Mouse (Mus musculus) C2C12 (cell line): Measurements from ENCODE around the gene Atp7a. TPM values are rescaled to one million over a fixed set of nuclear protein-coding genes. Genes with fewer than 3 reads are reported as not detected.
A peak's percentile ranks its signal among the peaks of the same experiment; 100 is the strongest.
"Not testable (repeated sequence)": the region's sequence is repeated elsewhere in the genome, so short reads cannot be mapped to it uniquely, and the experiment has no call there.

Source experiments
- H3K27me3 ChIP-seq: one replicate; pipeline ENCODE4 v1.6.1; 2011; ENCODE audit not compliant: control insufficient read depth, insufficient read depth, insufficient read length
- H3K36me3 ChIP-seq: one replicate; pipeline ENCODE4 v1.6.1; 2011; ENCODE audit not compliant: control insufficient read depth, insufficient read depth
- H3K4me3 ChIP-seq: one replicate; pipeline ENCODE4 v1.5.1; 2011; ENCODE audit warnings: mild to moderate bottlenecking, control low read depth; ENCODE audit not compliant: poor library complexity, insufficient read depth, severe bottlenecking
- H3K79me2 ChIP-seq: one replicate; pipeline ENCODE4 v1.6.1; 2011; ENCODE audit not compliant: control insufficient read depth, insufficient read depth
- H3K79me3 ChIP-seq: one replicate; pipeline ENCODE4 v1.6.1; 2011; ENCODE audit warnings: low read depth, control low read depth
- H3ac ChIP-seq: one replicate; pipeline ENCODE3; 2011; ENCODE audit warnings: low read depth; ENCODE audit not compliant: control insufficient read depth, insufficient read length
- CEBPB ChIP-seq: IDR thresholded peaks from one replicate; pipeline ENCODE4 v1.6.1; 2011; ENCODE audit warnings: low read depth, mild to moderate bottlenecking, control low read depth, moderate library complexity
- CTCF ChIP-seq: IDR thresholded peaks from one replicate; pipeline ENCODE4 v1.5.1; 2011; ENCODE audit not compliant: control insufficient read depth, insufficient read depth, insufficient read length
- FOSL1 ChIP-seq: IDR thresholded peaks from one replicate; pipeline ENCODE4 v1.8.0; 2011; ENCODE audit warnings: mild to moderate bottlenecking, low read length; ENCODE audit not compliant: poor library complexity, insufficient read depth, severe bottlenecking
- MAX ChIP-seq: IDR thresholded peaks from one replicate; pipeline ENCODE4 v1.6.1; 2011; ENCODE audit warnings: mild to moderate bottlenecking, control low read depth
- MYOD1 ChIP-seq: IDR thresholded peaks from one replicate; pipeline ENCODE4 v1.6.1; 2011; ENCODE audit warnings: low read depth; ENCODE audit not compliant: control insufficient read depth, insufficient read length
- MYOG ChIP-seq: IDR thresholded peaks from one replicate; pipeline ENCODE4 v1.6.1; 2011; ENCODE audit not compliant: control insufficient read depth, insufficient read length; ENCODE audit errors: extremely low read depth
- USF1 ChIP-seq: IDR thresholded peaks from one replicate; pipeline ENCODE4 v1.6.1; 2011; ENCODE audit warnings: low read depth, mild to moderate bottlenecking, control low read depth, moderate library complexity
- polyA plus RNA-seq: library from polyadenylated mRNA; unstranded; fragments of >200 nt; fragmentation: generic; extraction: Trizol; gene quantifications from one replicate; pipeline ENCODE4 v1.2.1, GENCODE M21; 2012; ENCODE audit warnings: missing spikeins

The Atp7a gene
- polyA plus RNA-seq, 1 experiment, result 2.1 TPM

DNA sequence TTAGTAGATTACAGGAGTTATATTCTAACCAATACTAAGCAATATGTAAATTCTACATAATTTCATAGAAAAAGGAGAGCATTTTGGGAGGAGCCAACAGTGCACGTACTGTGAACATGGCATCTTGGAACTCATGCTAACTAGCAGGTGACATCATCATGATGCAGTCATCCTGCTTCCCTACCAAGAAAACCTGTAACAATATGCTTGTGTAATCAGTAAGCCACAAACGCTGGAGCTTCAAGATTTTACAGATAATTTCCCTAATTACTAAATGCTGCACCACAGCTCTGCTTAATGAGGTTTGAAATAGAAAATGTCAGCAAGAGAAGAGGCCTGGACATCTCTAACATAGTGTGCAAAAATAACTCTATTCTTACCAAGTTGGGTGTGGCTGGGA, 8.7 kb downstream of the Atp7a start:
- no peak overlapping the region for H3ac ChIP-seq
- peaks cover 13% of the 10 kb centered on the region for H3K79me3 ChIP-seq
- TF ChIP-seq USF1 (no peak), MAX (no peak), MYOD1 (no peak), CTCF (no peak), MYOG (no peak), CEBPB (no peak), FOSL1 (no peak)
- H3K36me3 ChIP-seq, result no peaks in the 10 kb centered on the region
- no peaks in the 10 kb centered on the region for H3K27me3 ChIP-seq
- peaks cover 52% of the 10 kb centered on the region for H3K79me2 ChIP-seq
- H3K4me3 ChIP-seq, result no peak overlapping the region

DNA sequence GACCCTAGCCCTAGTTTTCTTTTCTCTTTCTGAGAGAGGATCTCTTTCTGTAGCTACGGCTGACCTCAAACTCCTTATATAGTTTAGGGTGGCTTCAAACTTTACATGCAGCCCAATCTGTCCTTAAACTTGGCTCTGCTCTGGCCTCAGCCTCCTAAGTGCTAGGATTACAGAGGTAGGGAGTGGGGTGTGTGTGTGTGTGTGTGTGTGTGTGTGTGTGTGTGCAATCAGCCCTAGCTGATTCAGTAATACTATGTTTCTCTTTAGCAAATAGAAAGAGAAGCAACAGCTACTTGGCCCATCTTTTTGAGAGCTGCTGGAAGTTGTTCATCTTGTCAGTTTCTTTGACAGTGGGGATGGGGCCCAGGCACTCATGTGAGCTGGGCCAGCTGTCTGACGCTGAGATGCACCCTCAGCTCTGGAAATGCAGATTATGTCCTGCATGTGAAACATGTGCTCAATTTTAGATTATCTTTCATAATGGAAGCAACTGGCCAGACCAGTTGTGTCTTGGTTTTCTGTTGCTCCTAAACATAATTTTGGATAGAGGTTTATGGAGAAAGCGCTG, 10.2 kb downstream of the Atp7a start:
- H3K36me3 ChIP-seq, result no peaks in the 10 kb centered on the region
- TF ChIP-seq USF1 (no peak), FOSL1 (no peak), MYOD1 (no peak), MAX (no peak), MYOG (no peak), CEBPB (no peak), CTCF (no peak)
- H3K79me2 ChIP-seq, result peaks cover 38% of the 10 kb centered on the region
- no peak overlapping the region for H3ac ChIP-seq
- no peak overlapping the region for H3K4me3 ChIP-seq
- no peaks in the 10 kb centered on the region for H3K27me3 ChIP-seq
- H3K79me3 ChIP-seq, result peaks cover 12% of the 10 kb centered on the region

DNA sequence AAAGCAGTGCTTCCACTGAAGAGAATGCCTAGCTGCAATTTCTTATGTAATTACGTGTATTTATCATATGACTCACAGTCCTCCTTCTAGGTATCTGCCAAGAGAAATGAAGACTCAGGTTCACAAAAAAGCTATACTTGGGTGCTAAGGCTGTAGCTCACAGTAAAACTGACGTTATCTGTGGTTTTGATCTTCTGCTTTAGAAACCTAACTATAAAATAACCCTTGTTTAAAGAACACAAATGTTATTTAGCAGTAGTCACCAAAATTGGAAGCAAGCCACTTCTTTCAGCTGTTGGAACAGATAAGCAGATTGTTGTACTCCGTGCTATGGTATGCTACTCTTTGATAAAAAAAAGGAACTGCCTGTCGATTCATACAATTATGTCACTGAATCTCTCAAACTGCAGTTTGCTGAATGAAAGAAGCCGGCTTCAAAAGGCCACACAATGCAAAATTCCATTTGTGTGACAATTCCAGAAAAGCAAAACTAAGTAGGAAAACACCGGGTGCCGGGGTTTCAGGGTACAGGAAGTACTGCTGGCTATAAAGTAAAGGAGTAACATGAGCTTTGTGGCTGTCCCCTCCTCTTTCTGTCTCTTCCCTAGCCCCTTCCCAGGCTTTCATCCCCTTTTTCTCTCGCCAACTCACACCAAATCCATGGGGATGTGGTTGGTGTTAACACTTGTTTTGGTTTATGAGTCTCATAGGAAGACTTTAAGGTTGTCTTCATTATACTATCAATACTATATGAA, 17.0 kb downstream of the Atp7a start:
- Histone ChIP-seq H3ac (no peak overlapping the region), H3K79me2 (peaks cover 22% of the 10 kb centered on the region), H3K27me3 (no peaks in the 10 kb centered on the region), H3K4me3 (no peak overlapping the region), H3K36me3 (no peaks in the 10 kb centered on the region), H3K79me3 (peaks cover 2% of the 10 kb centered on the region)
- no peak for TF ChIP-seq CTCF
- TF ChIP-seq MYOD1, result peak; percentile 20
- TF ChIP-seq USF1, result no peak

DNA sequence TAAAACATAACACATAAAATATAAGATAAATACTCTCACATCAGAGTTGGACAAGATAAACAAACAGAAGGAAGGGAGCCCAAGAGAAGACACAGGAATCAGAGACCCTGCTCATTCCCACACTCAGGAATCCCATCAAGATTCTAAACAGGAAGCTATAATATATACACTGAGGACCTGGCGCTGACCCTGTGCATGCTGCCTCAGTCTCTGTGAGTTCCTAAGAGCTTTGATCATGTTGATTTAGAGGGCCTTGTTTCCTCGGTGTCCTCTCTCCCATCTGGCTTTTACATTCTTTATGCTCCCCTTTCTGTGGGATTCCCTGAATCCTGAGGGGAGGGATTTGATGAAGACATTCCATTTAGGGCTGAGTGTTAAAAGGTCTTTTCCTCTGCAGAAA, 18.4 kb downstream of the Atp7a start:
- no peak overlapping the region for H3ac ChIP-seq
- peaks cover 18% of the 10 kb centered on the region for H3K79me2 ChIP-seq
- H3K4me3 ChIP-seq, result no peak overlapping the region
- H3K36me3 ChIP-seq, result no peaks in the 10 kb centered on the region
- no peaks in the 10 kb centered on the region for H3K27me3 ChIP-seq
- H3K79me3 ChIP-seq, result peaks cover 2% of the 10 kb centered on the region
- no peak for TF ChIP-seq MYOG
- no peak for TF ChIP-seq USF1
- TF ChIP-seq MAX, result no peak
- TF ChIP-seq MYOD1, result no peak
- no peak for TF ChIP-seq FOSL1
- no peak for TF ChIP-seq CTCF

DNA sequence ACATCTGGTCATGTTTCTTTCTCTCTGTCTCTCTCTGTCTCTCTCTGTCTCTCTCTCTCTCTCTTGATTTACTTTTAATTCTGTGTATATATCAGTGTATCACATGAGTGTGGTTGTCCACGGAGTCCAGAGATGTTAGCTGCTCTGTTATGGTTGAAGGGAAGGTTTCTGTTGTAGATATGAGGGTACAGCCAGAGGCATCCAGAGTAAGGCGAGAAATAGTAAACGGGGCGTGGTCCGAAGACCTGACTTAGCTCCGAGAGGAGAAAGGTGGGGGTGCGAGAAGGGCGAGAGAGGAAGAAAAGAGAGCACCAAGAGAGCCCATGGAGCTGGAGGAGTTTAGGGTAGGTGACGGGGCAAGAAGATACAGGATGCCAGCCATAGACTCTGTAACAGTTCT, 18.9 kb downstream of the Atp7a start:
- Histone ChIP-seq H3K79me3 (peaks cover 2% of the 10 kb centered on the region), H3K4me3 (no peak overlapping the region), H3K36me3 (no peaks in the 10 kb centered on the region), H3K79me2 (peaks cover 18% of the 10 kb centered on the region), H3ac (no peak overlapping the region), H3K27me3 (no peaks in the 10 kb centered on the region)
- no peak for TF ChIP-seq USF1
- TF ChIP-seq MYOD1, result no peak

DNA sequence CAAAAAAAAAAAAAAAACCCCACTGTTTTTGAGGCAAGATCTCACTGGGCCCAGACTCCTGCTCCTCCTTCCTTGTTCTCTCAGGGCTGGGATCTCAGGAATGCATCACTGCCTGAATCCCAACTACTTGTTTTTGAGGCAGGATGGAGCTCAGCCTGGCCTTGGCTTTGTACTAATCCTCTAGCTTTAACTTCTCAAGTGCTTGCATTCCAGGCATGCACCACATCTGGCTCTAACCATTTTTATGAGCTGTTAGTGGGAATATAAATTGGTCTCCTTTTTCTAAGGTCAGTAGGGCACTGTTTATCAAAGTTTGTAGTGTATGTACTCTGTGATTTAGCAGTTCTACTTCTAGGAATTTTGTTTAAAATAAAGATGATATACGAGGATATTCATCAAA, 21.1 kb downstream of the Atp7a start:
- Histone ChIP-seq H3K79me2 (peaks cover 18% of the 10 kb centered on the region), H3K27me3 (no peaks in the 10 kb centered on the region), H3K4me3 (no peak overlapping the region), H3K36me3 (no peaks in the 10 kb centered on the region), H3ac (no peak overlapping the region), H3K79me3 (peaks cover 2% of the 10 kb centered on the region)
- no peak for TF ChIP-seq MAX
- no peak for TF ChIP-seq FOSL1
- TF ChIP-seq MYOG, result no peak
- no peak for TF ChIP-seq USF1
- TF ChIP-seq CTCF, result no peak
- TF ChIP-seq CEBPB, result no peak
- TF ChIP-seq MYOD1, result no peak

DNA sequence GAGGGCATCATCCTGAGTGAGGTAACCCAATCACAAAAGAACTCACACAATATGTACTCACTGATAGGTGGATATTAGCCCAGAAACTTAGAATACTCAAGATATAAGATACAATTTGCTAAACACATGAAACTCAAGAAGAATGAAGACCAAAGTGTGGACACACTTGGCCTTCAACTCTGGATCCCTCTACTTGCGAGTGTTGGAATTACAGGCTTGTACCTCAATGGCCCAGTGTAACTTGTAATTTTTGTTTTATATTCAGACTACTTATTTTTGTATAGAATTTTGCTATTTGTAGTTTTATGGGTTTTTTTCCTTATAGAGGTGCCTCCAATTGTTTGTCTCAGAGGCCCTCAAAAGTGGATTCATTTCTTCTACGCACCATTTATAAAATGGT, 50.8 kb downstream of the Atp7a start:
- not testable (repeated sequence) for H3ac ChIP-seq, H3K36me3 ChIP-seq, H3K79me2 ChIP-seq, H3K79me3 ChIP-seq, H3K27me3 ChIP-seq, H3K4me3 ChIP-seq
